Mouse (Mus musculus): Measurements from ENCODE around the gene Eml6. TPM values are rescaled to one million over a fixed set of nuclear protein-coding genes. Genes with fewer than 3 reads are reported as not detected.

Gene Eml6
- total RNA-seq, 2 experiments from 2014 or later, result 32.4 to 33.9 TPM

GRCm38 (mm10) chr11:29801432-29802427 is 224.1 kb downstream of the Eml6 start:
- DNase-seq (ENCODE audit: extremely low spot score in 1 of 2, low spot score in 2 of 2), result no peak
- intact Hi-C loops (cut with DNase I), result no loop called here

- intact Hi-C loops (cut with DNase I), result no loop called here
- DNase-seq (ENCODE audit: extremely low spot score in 1 of 2, low spot score in 2 of 2), result no peak
Measured at GRCm38 (mm10) chr11:29799839-29800238, 226.0 kb downstream of the Eml6 start.

GRCm38 (mm10) chr11:29795106-29795505 is 230.7 kb downstream of the Eml6 start:
- intact Hi-C loops (cut with DNase I), result no loop called here
- DNase-seq (ENCODE audit: extremely low spot score in 1 of 2, low spot score in 2 of 2), result peak in 1 of 2 experiments; percentile 43

- DNase-seq (ENCODE audit: extremely low spot score in 1 of 2, low spot score in 2 of 2), result no peak
- intact Hi-C loops (cut with DNase I), result no loop called here
Measured at GRCm38 (mm10) chr11:29794475-29794874, 231.4 kb downstream of the Eml6 start.

GRCm38 (mm10) chr11:29790796-29791195 is 235.0 kb downstream of the Eml6 start:
- intact Hi-C loops (cut with DNase I), result no loop called here
- DNase-seq (ENCODE audit: extremely low spot score in 1 of 2, low spot score in 2 of 2), result no peak

GRCm38 (mm10) chr11:29788921-29789638 is 236.8 kb downstream of the Eml6 start:
- intact Hi-C loops (cut with DNase I), result no loop called here
- peak; percentile 77 to 90 for DNase-seq (ENCODE audit: extremely low spot score in 1 of 2, low spot score in 2 of 2)

GRCm38 (mm10) chr11:29788499-29788898 is 237.3 kb downstream of the Eml6 start:
- DNase-seq (ENCODE audit: extremely low spot score in 1 of 2, low spot score in 2 of 2), result no peak
- intact Hi-C loops (cut with DNase I), result no loop called here

- DNase-seq (ENCODE audit: extremely low spot score in 1 of 2, low spot score in 2 of 2), result no peak
- intact Hi-C loops (cut with DNase I), result no loop called here
Measured at GRCm38 (mm10) chr11:29787473-29787872, 238.4 kb downstream of the Eml6 start.

- no peak for DNase-seq (ENCODE audit: extremely low spot score in 1 of 2, low spot score in 2 of 2)
- intact Hi-C loops (cut with DNase I), result no loop called here
Measured at GRCm38 (mm10) chr11:29786583-29787219, 239.1 kb downstream of the Eml6 start.

GRCm38 (mm10) chr11:29779409-29780026 is 246.3 kb downstream of the Eml6 start:
- DNase-seq (ENCODE audit: extremely low spot score in 1 of 2, low spot score in 2 of 2), result no peak
- intact Hi-C loops (cut with DNase I), result no loop called here

- intact Hi-C loops (cut with DNase I), result no loop called here
- DNase-seq (ENCODE audit: extremely low spot score in 1 of 2, low spot score in 2 of 2), result no peak
Measured at GRCm38 (mm10) chr11:29778936-29779335, 246.9 kb downstream of the Eml6 start.

- peak; percentile 65 to 69 for DNase-seq (ENCODE audit: extremely low spot score in 1 of 2, low spot score in 2 of 2)
- intact Hi-C loops (cut with DNase I), result no loop called here
Measured at GRCm38 (mm10) chr11:29777964-29778363, 247.9 kb downstream of the Eml6 start.

GRCm38 (mm10) chr11:29774760-29775159 is 251.1 kb downstream of the Eml6 start:
- no peak for DNase-seq (ENCODE audit: extremely low spot score in 1 of 2, low spot score in 2 of 2)
- intact Hi-C loops (cut with DNase I), result no loop called here

- no peak for DNase-seq (ENCODE audit: extremely low spot score in 1 of 2, low spot score in 2 of 2)
Measured at GRCm38 (mm10) chr11:29774296-29774695, 251.5 kb downstream of the Eml6 start.

GRCm38 (mm10) chr11:29772279-29772678 is 253.6 kb downstream of the Eml6 start:
- intact Hi-C loops (cut with DNase I), result no loop called here

More at GRCm38 (mm10) chr11:29774296-29774695, 251.5 kb downstream of the Eml6 start:
- intact Hi-C loops (cut with DNase I), result no loop called here

GRCm38 (mm10) chr11:29770666-29771400 is 255.0 kb downstream of the Eml6 start:
- DNase-seq (ENCODE audit: extremely low spot score in 1 of 2, low spot score in 2 of 2), result no peak
- intact Hi-C loops (cut with DNase I), result no loop called here

More at GRCm38 (mm10) chr11:29772279-29772678, 253.6 kb downstream of the Eml6 start:
- DNase-seq (ENCODE audit: extremely low spot score in 1 of 2, low spot score in 2 of 2), result peak in 1 of 2 experiments; percentile 30

- intact Hi-C loops (cut with DNase I), result no loop called here
- DNase-seq (ENCODE audit: extremely low spot score in 1 of 2, low spot score in 2 of 2), result no peak
Measured at GRCm38 (mm10) chr11:29768523-29768922, 257.3 kb downstream of the Eml6 start.

- intact Hi-C loops (cut with DNase I), result no loop called here
- peak in 1 of 2 experiments; percentile 53 for DNase-seq (ENCODE audit: extremely low spot score in 1 of 2, low spot score in 2 of 2)
Measured at GRCm38 (mm10) chr11:29766313-29766982, 259.4 kb downstream of the Eml6 start.

All from left cerebral cortex, postnatal 10 days (tissue).